ENCODE assay signal across 14 mouse cellular contexts in genomic region chr9:102594667-102595393, GRCm38 (mm10). TPM values are rescaled to one million over a fixed set of nuclear protein-coding genes. Genes with fewer than 3 reads are reported as not detected.
A peak's percentile ranks its signal among the peaks of the same experiment; 100 is the strongest.
DNase-seq lines count a peak whose midpoint lies in the region; ATAC-seq and TF ChIP-seq lines count a peak whose summit lies in the region.
"Had no signal": no experiment of that assay in that cellular context is flagged by ENCODE, and none has a peak within 500 bp of the region (broad histone marks: within the 10 kb centered on the region; RNA-seq: fewer than 3 reads in every experiment).

No protein-coding gene starts in this region.

- ATAC-seq in forebrain, postnatal 0 days, result peak; percentile 32
- ATAC-seq in forebrain, embryonic 13.5 days, result no peak
- peak; percentile 62 for ATAC-seq in hindbrain, postnatal 0 days
- ATAC-seq: forebrain, embryonic 15.5 days had no signal

- DNase-seq in forebrain, postnatal 0 days, result peak; percentile 20
- DNase-seq in left cerebral cortex, adult 11 months (ENCODE audit: low spot score), result peak; percentile 29
- DNase-seq in left cerebral cortex, adult 8-10 months (ENCODE audit: low spot score in 2 of 2), result no peak
- DNase-seq in brain, adult 2 months (ENCODE audit: low read depth, low spot score), result peak; percentile 70
- DNase-seq in hindbrain, postnatal 0 days (ENCODE audit: low spot score), result peak; percentile 5
- DNase-seq in gastrocnemius, postnatal 25 days, result no peak
- DNase-seq in ovary, postnatal 10 days (ENCODE audit: low spot score), result no peak
- DNase-seq: B cell, adult 2 months; cerebellum, adult 2 months; lung, postnatal 4 days; retina, postnatal 1 day had no signal

- WGBS in forebrain, postnatal 0 days, result 33% methylated on average over 6 of the region's 6 CpGs
- 43% methylated on average over 6 of the region's 6 CpGs for WGBS in forebrain, embryonic 13.5 days
- 37% methylated on average over 6 of the region's 6 CpGs for whole genome bisulfite sequencing in hindbrain, postnatal 0 days

- H3K36me3 ChIP-seq in forebrain, postnatal 0 days (ENCODE audit: insufficient read depth), result peaks cover 21% of the 10 kb centered on the region
- peaks cover 48% of the 10 kb centered on the region for H3K36me3 ChIP-seq in forebrain, embryonic 13.5 days (ENCODE audit: poor library complexity, severe bottlenecking)
- peaks cover 10% of the 10 kb centered on the region; the same call in 1 of the 2 replicates for H3K36me3 ChIP-seq in hindbrain, postnatal 0 days (ENCODE audit: insufficient read depth, low read length)

- no peak overlapping the region for H3K4me2 ChIP-seq in forebrain, postnatal 0 days (ENCODE audit: low read depth)
- no peak overlapping the region for H3K4me2 ChIP-seq in forebrain, embryonic 13.5 days
- H3K4me2 ChIP-seq in hindbrain, postnatal 0 days (ENCODE audit: low read depth, low read length), result no peak overlapping the region
- H3K4me2 ChIP-seq: forebrain, embryonic 15.5 days; liver, embryonic 15.5 days had no signal

- no peaks in the 10 kb centered on the region for H3K9me3 ChIP-seq in forebrain, postnatal 0 days (ENCODE audit: low read length)
- no peaks in the 10 kb centered on the region for H3K9me3 ChIP-seq in forebrain, embryonic 13.5 days (replicated peaks)
- no peaks in the 10 kb centered on the region for H3K9me3 ChIP-seq in hindbrain, postnatal 0 days (ENCODE audit: low read length)
- H3K9me3 ChIP-seq: forebrain, embryonic 15.5 days; liver, embryonic 15.5 days had no signal

- H3K9ac ChIP-seq in forebrain, postnatal 0 days, result no peak overlapping the region
- H3K9ac ChIP-seq in forebrain, embryonic 13.5 days, result no peak overlapping the region
- no peak overlapping the region for H3K9ac ChIP-seq in hindbrain, postnatal 0 days (replicated peaks; ENCODE audit: low read length)
- H3K9ac ChIP-seq: forebrain, embryonic 15.5 days; liver, embryonic 15.5 days had no signal

- no peak overlapping the region for H3K27ac ChIP-seq in forebrain, postnatal 0 days (ENCODE audit: low read depth, low read length)
- no peak overlapping the region for H3K27ac ChIP-seq in forebrain, embryonic 13.5 days
- H3K27ac ChIP-seq in hindbrain, postnatal 0 days, result no peak overlapping the region
- H3K27ac ChIP-seq: forebrain, embryonic 15.5 days; liver, embryonic 15.5 days had no signal

- no peaks in the 10 kb centered on the region for H3K27me3 ChIP-seq in forebrain, postnatal 0 days (ENCODE audit: insufficient read depth, low read length)
- H3K27me3 ChIP-seq in forebrain, embryonic 13.5 days, result no peaks in the 10 kb centered on the region
- no peaks in the 10 kb centered on the region for H3K27me3 ChIP-seq in hindbrain, postnatal 0 days (ENCODE audit: insufficient read depth, low read length)
- H3K27me3 ChIP-seq: forebrain, embryonic 15.5 days; liver, embryonic 15.5 days had no signal

- TF ChIP-seq CTCF in forebrain, postnatal 0 days (IDR thresholded peaks at IDR 0.05; ENCODE audit: low read depth), result no peak
- no peak for TF ChIP-seq CTCF in hindbrain, postnatal 0 days (IDR thresholded peaks at IDR 0.05; ENCODE audit: low read depth)

- no peak overlapping the region for H3K4me3 ChIP-seq in forebrain, postnatal 0 days (ENCODE audit: low read depth, low read length)
- no peak overlapping the region for H3K4me3 ChIP-seq in forebrain, embryonic 13.5 days
- no peak overlapping the region for H3K4me3 ChIP-seq in hindbrain, postnatal 0 days (ENCODE audit: low read length)
- H3K4me3 ChIP-seq: forebrain, embryonic 15.5 days; liver, embryonic 15.5 days had no signal

- H3K4me1 ChIP-seq in forebrain, postnatal 0 days (ENCODE audit: insufficient read depth), result no peaks in the 10 kb centered on the region
- no peaks in the 10 kb centered on the region for H3K4me1 ChIP-seq in forebrain, embryonic 13.5 days
- 0 out of 2 replicates have a peak, but pooled peaks cover 3% of the 10 kb centered on the region for H3K4me1 ChIP-seq in hindbrain, postnatal 0 days (ENCODE audit: insufficient read depth, low read length)
- H3K4me1 ChIP-seq: forebrain, embryonic 15.5 days; liver, embryonic 15.5 days had no signal

RNA-seq across cellular contexts. Expression of gene Anapc13, which starts 31.3 kb away (rescaled TPM):
- 22.5 and 26.8 TPM in 2 replicates for total RNA-seq in forebrain, postnatal 0 days (2014; rRNA removed)
- polyA plus RNA-seq in forebrain, postnatal 0 days (2015; fragmentation: Nextera tagmentation; extraction: Ambion mirVana), result 124 and 139 TPM in 2 replicates
- polyA plus RNA-seq in forebrain, embryonic 13.5 days (2015; fragmentation: Nextera tagmentation; extraction: Ambion mirVana), result 191 and 222 TPM in 2 replicates
- total RNA-seq in left cerebral cortex, adult 8-10 months (2022), result 100 to 1,000 TPM; 113 to 133 (median 120) TPM
- 14.3 and 22.0 TPM in 2 replicates for total RNA-seq in hindbrain, postnatal 0 days (2014; rRNA removed)
- 170 and 191 TPM in 2 replicates for polyA plus RNA-seq in hindbrain, postnatal 0 days (2015; fragmentation: Nextera tagmentation; extraction: Ambion mirVana)
- total RNA-seq in gastrocnemius, postnatal 25 days (2021), result 100 to 1,000 TPM; 186 to 188 TPM

RNA-seq across cellular contexts. Expression of gene Cep63, which starts 31.5 kb away (rescaled TPM):
- total RNA-seq in forebrain, postnatal 0 days (2014; rRNA removed), result 17.5 and 19.5 TPM in 2 replicates
- 35.9 and 39.3 TPM in 2 replicates for polyA plus RNA-seq in forebrain, postnatal 0 days (2015; fragmentation: Nextera tagmentation; extraction: Ambion mirVana)
- 55.4 and 57.9 TPM in 2 replicates for polyA plus RNA-seq in forebrain, embryonic 13.5 days (2015; fragmentation: Nextera tagmentation; extraction: Ambion mirVana)
- 10 to 100 TPM; 29.6 to 40.8 (median 32.6) TPM for total RNA-seq in left cerebral cortex, adult 8-10 months (2022)
- total RNA-seq in hindbrain, postnatal 0 days (2014; rRNA removed), result 6.0 and 15.3 TPM in 2 replicates
- 33.7 and 37.7 TPM in 2 replicates for polyA plus RNA-seq in hindbrain, postnatal 0 days (2015; fragmentation: Nextera tagmentation; extraction: Ambion mirVana)
- total RNA-seq in gastrocnemius, postnatal 25 days (2021), result 10 to 100 TPM; 19.1 to 22.4 TPM

Comparison
In these comparisons a context has a peak if more than half of its experiments do, and no peak if none do; other contexts are left out.
1. DNase-seq: peak in forebrain, postnatal 0 days (single experiment), left cerebral cortex, adult 11 months (single experiment), brain, adult 2 months (single experiment) and hindbrain, postnatal 0 days (single experiment); none in left cerebral cortex, adult 8-10 months (0 of 2), gastrocnemius, postnatal 25 days (single experiment) and ovary, postnatal 10 days (single experiment).